Mouse (Mus musculus) ES-Bruce4 (cell line): ENCODE results near the gene Gtf2i.

Experiments
- CTCF ChIP-seq: IDR thresholded peaks from one replicate; pipeline ENCODE4 v1.8.1; 2011; ENCODE audit warnings: low read depth, low read length
- EP300 ChIP-seq: IDR thresholded peaks from 2 replicates; pipeline ENCODE4 v1.6.1; 2011; ENCODE audit warnings: low read depth, low read length; ENCODE audit not compliant: insufficient read depth

DNA sequence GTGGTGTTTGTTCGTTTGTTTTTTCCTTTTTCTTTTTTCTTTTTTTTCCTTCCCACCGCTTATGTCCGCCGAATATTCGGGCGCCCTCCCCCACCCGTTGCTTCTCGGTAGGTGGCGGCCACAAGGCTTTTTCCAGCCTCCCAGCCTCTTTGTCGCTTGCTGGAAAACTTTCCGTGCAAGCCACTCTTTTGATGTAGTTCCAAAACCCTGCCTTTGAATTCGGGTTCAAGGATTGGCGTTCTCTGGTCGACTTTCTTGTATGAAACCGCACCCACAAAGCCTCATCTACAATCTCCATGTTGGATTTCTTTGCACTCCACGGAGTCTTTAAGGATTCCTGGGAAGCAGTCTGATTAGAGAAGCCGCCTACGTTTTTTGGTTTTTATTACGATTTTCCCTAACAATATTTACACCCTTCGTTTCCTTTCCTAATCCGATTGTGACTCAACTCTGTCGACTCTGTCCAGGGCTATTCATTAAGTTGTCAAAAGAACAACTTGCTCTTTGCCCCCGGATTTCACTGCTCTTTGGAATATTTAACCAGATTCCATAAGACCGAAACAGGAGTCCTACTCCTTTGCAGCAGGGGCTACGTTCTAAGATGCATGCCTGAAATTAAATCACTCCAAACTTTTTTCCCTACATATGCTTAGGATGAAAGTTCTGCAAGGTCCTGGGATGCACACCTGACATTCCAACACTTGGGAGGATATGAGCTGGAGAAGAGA is 1.2 kb upstream of the Gtf2i start:
- no peak for TF ChIP-seq EP300
- no peak for TF ChIP-seq CTCF
